Comparison of ENCODE assay signal across 20 mouse cellular contexts in the genomic region with DNA sequence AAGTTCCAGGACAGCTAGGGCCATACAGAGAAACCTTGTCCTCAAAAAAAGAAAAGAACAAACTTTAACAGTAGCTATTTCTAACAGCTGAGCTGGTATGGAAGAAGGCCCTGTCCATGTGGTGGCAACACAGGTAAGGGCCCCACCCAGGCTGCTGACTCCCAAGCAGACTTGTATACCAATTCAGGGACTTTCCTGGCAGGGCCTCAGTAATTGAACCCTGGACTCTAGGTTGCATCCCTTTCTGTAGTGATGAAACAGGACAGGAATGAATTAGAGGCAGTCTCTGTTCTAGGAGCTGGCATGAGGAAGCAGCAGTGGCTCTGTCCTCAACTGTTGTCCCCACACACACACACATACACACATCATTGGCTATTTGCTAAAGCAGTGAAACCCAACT.
"Had no signal": no experiment of that assay in that cellular context is flagged by ENCODE, and none has a peak within 500 bp of the region (broad histone marks: within the 10 kb centered on the region; RNA-seq: fewer than 3 reads in every experiment).

No protein-coding gene starts in this region.

- H3K4me2 ChIP-seq: lung, embryonic 15.5 days; midbrain, embryonic 11.5 days; midbrain, embryonic 13.5 days; neural tube, embryonic 12.5 days; stomach, embryonic 15.5 days had no signal

- ATAC-seq: lung, postnatal 0 days; midbrain, embryonic 13.5 days; midbrain, embryonic 16.5 days had no signal

- H3K27ac ChIP-seq: liver, embryonic 14.5 days; lung, embryonic 15.5 days; macrophage; midbrain, embryonic 13.5 days; neural tube, embryonic 12.5 days; stomach, embryonic 15.5 days; stomach, postnatal 0 days had no signal

- H3K9ac ChIP-seq: liver, embryonic 14.5 days; lung, embryonic 15.5 days; midbrain, embryonic 13.5 days; neural tube, embryonic 12.5 days; stomach, embryonic 15.5 days had no signal

- DNase-seq: lung, adult 2 months; lung, postnatal 14 days; lung, postnatal 36 days; right cerebral cortex, postnatal 25 days; right cerebral cortex, postnatal 4 days; thymus, adult 2 months; thymus, postnatal 25 days; thymus, postnatal 4 days had no signal

- H3K4me1 ChIP-seq: lung, embryonic 15.5 days; midbrain, embryonic 13.5 days; neural tube, embryonic 12.5 days; stomach, embryonic 15.5 days had no signal

- H3K4me3 ChIP-seq: lung, embryonic 15.5 days; midbrain, embryonic 13.5 days; myocyte; neural tube, embryonic 12.5 days; stomach, embryonic 15.5 days had no signal

- H3K9me3 ChIP-seq: lung, embryonic 15.5 days; megakaryocyte, embryonic 14.5 days; midbrain, embryonic 13.5 days; neural tube, embryonic 12.5 days; stomach, embryonic 15.5 days had no signal

- H3K27me3 ChIP-seq: lung, embryonic 15.5 days; megakaryocyte, embryonic 14.5 days; midbrain, embryonic 13.5 days; neural tube, embryonic 12.5 days; stomach, embryonic 15.5 days had no signal
